Mouse (Mus musculus): Measurements from ENCODE around the gene Hrasls. TPM values are rescaled to one million over a fixed set of nuclear protein-coding genes. Genes with fewer than 3 reads are reported as not detected.

The Hrasls gene
- polyA plus RNA-seq, 1 experiment: not detected

GRCm38 (mm10) chr16:29198461-29198860 lies 11.0 kb upstream of the Hrasls start:
- 39% methylated on average over 5 of the region's 5 CpGs for WGBS

GRCm38 (mm10) chr16:29201146-29201545 lies 8.3 kb upstream of the Hrasls start:
- H3K4me1 ChIP-seq (ENCODE audit: control insufficient read depth, insufficient read depth, low read length): no peaks in the 10 kb centered on the region
- no peak overlapping the region for H3K4me3 ChIP-seq (ENCODE audit: insufficient read depth, low read depth, low read length)
- WGBS: 93% methylated on average over 2 of the region's 2 CpGs
- no peak overlapping the region for H3K27ac ChIP-seq (ENCODE audit: insufficient read depth, low read depth, low read length)
- no peak for TF ChIP-seq CTCF (IDR thresholded peaks at IDR 0.05; ENCODE audit: insufficient read depth, low read depth, low read length)
- no peak for TF ChIP-seq POLR2A (IDR thresholded peaks at IDR 0.05; ENCODE audit: insufficient read depth, low read depth, low read length)

More at GRCm38 (mm10) chr16:29198461-29198860, 11.0 kb upstream of the Hrasls start:
- no peak for TF ChIP-seq CTCF (IDR thresholded peaks at IDR 0.05; ENCODE audit: insufficient read depth, low read depth, low read length)
- TF ChIP-seq POLR2A (IDR thresholded peaks at IDR 0.05; ENCODE audit: insufficient read depth, low read depth, low read length): no peak
- no peak overlapping the region for H3K27ac ChIP-seq (ENCODE audit: insufficient read depth, low read depth, low read length)
- no peak overlapping the region for H3K4me3 ChIP-seq (ENCODE audit: insufficient read depth, low read depth, low read length)
- no peaks in the 10 kb centered on the region for H3K4me1 ChIP-seq (ENCODE audit: control insufficient read depth, insufficient read depth, low read length)

GRCm38 (mm10) chr16:29204875-29205274 lies 4.6 kb upstream of the Hrasls start:
- H3K27ac ChIP-seq (ENCODE audit: insufficient read depth, low read depth, low read length): no peak overlapping the region
- H3K4me3 ChIP-seq (ENCODE audit: insufficient read depth, low read depth, low read length): no peak overlapping the region
- H3K4me1 ChIP-seq (ENCODE audit: control insufficient read depth, insufficient read depth, low read length): 0 out of 2 replicates have a peak, but pooled peaks cover 4% of the 10 kb centered on the region
- 27% methylated on average over 7 of the region's 7 CpGs for WGBS
- TF ChIP-seq POLR2A (IDR thresholded peaks at IDR 0.05; ENCODE audit: insufficient read depth, low read depth, low read length) (no peak), CTCF (IDR thresholded peaks at IDR 0.05; ENCODE audit: insufficient read depth, low read depth, low read length) (no peak)

GRCm38 (mm10) chr16:29205581-29205980 lies 3.9 kb upstream of the Hrasls start:
- no peak overlapping the region for H3K27ac ChIP-seq (ENCODE audit: insufficient read depth, low read depth, low read length)
- no peak overlapping the region for H3K4me3 ChIP-seq (ENCODE audit: insufficient read depth, low read depth, low read length)
- H3K4me1 ChIP-seq (ENCODE audit: control insufficient read depth, insufficient read depth, low read length): 0 out of 2 replicates have a peak, but pooled peaks cover 4% of the 10 kb centered on the region
- WGBS: 28% methylated on average over 2 of the region's 2 CpGs
- TF ChIP-seq CTCF (IDR thresholded peaks at IDR 0.05; ENCODE audit: insufficient read depth, low read depth, low read length) (no peak), POLR2A (IDR thresholded peaks at IDR 0.05; ENCODE audit: insufficient read depth, low read depth, low read length) (no peak)

DNA sequence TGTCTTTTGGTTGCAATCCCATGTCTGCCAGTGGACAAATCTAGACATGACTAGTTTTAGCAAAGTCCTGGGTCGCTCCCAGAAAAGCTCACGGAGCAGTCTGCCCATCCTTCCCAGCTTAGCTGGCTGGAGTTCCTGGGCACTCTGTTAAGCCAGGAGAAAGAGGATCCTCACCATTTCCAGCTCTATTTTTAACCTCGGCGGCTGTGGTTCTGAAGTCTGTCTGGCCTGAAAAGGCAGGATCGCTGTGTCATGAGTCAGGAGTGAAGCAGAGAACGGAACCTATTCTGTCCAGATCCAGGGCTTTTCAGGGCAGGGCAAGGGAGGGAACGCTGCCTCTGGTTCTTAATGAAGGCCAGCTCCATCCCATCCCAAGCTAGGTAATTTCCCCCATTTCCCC lies 654 bp upstream of the Hrasls start:
- 64% methylated on average over 7 of the region's 7 CpGs for WGBS
- 0 out of 2 replicates have a peak, but pooled peaks cover 4% of the 10 kb centered on the region for H3K4me1 ChIP-seq (ENCODE audit: control insufficient read depth, insufficient read depth, low read length)
- no peak overlapping the region for H3K4me3 ChIP-seq (ENCODE audit: insufficient read depth, low read depth, low read length)
- H3K27ac ChIP-seq (ENCODE audit: insufficient read depth, low read depth, low read length): no peak overlapping the region
- TF ChIP-seq POLR2A (IDR thresholded peaks at IDR 0.05; ENCODE audit: insufficient read depth, low read depth, low read length) (no peak), CTCF (IDR thresholded peaks at IDR 0.05; ENCODE audit: insufficient read depth, low read depth, low read length) (no peak)

DNA sequence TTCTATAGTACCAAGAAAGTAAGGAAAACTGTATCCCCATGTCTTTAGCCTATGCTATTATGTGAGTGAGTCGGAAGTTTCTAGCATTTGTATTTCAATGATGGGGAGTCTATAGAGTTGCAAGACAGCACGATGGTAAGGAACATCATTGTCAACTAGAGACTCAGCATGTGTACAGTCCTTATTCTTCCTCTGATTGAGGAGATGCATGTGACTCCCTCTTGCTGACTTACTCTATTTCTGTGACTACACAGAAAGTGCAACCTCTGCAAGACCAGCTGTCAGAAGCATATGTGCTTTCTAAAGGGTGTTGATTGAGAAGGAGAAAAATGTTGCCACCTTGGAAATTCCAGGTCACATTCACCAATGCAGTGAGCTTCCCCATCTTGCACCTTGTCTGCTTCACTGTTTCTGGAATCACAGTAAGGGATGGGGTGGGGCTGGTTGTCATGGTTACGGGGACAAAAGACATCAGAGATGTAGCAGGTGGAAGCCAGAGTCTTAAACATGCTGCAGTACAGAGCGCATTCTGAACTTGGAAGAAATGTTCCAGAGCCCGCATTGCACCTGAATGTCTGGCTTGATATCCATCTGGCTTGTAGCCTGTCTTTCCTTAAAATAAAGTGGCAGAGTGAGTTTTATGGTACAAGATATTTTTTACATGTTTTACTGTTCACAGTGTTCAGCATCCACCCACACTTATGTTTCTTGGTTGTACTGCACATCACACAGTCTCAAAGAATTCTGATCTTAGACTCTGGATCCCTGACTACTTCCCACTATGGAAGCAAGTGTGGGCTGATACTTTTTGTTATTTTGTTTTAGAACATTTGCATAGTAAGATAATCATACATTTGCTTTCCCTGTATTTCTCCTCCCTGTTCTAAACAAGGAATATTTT lies 7.2 kb downstream of the Hrasls start:
- Histone ChIP-seq H3K4me3 (ENCODE audit: insufficient read depth, low read depth, low read length) (no peak overlapping the region), H3K27ac (ENCODE audit: insufficient read depth, low read depth, low read length) (no peak overlapping the region), H3K4me1 (ENCODE audit: control insufficient read depth, insufficient read depth, low read length) (no peaks in the 10 kb centered on the region)
- no peak for TF ChIP-seq POLR2A (IDR thresholded peaks at IDR 0.05; ENCODE audit: insufficient read depth, low read depth, low read length)
- TF ChIP-seq CTCF (IDR thresholded peaks at IDR 0.05; ENCODE audit: insufficient read depth, low read depth, low read length): no peak
- 63% methylated on average over 5 of the region's 5 CpGs for WGBS

- TF ChIP-seq POLR2A (IDR thresholded peaks at IDR 0.05; ENCODE audit: insufficient read depth, low read depth, low read length) (no peak), CTCF (IDR thresholded peaks at IDR 0.05; ENCODE audit: insufficient read depth, low read depth, low read length) (no peak)
- Histone ChIP-seq H3K4me3 (ENCODE audit: insufficient read depth, low read depth, low read length) (no peak overlapping the region), H3K4me1 (ENCODE audit: control insufficient read depth, insufficient read depth, low read length) (no peaks in the 10 kb centered on the region), H3K27ac (ENCODE audit: insufficient read depth, low read depth, low read length) (no peak overlapping the region)
- 67% methylated on average over 5 of the region's 5 CpGs for WGBS
Measured at GRCm38 (mm10) chr16:29235951-29236350, 26.5 kb downstream of the Hrasls start.

DNA sequence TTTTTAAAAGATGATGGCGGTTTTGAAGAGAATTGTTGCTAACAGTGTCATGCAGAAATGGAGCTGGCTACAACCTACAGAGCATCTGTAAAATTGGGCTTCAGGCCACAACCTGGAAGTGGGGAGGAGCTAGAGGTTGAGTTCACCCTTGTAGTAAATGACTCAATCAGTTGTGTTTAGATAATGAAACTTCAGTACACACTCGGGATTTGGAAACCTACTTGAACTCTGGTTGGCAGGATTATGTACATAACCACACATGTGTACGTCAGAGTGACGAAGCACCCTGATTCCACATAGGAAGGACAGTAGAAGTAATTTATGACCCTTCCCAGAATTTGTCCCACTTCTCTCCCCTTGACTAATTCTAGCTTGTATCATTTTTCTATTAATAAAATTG lies 44.8 kb downstream of the Hrasls start:
- WGBS: 99% methylated on average over 4 of the region's 4 CpGs
- no peaks in the 10 kb centered on the region for H3K4me1 ChIP-seq (ENCODE audit: control insufficient read depth, insufficient read depth, low read length)
- no peak overlapping the region for H3K4me3 ChIP-seq (ENCODE audit: insufficient read depth, low read depth, low read length)
- H3K27ac ChIP-seq (ENCODE audit: insufficient read depth, low read depth, low read length): no peak overlapping the region
- no peak for TF ChIP-seq CTCF (IDR thresholded peaks at IDR 0.05; ENCODE audit: insufficient read depth, low read depth, low read length)
- no peak for TF ChIP-seq POLR2A (IDR thresholded peaks at IDR 0.05; ENCODE audit: insufficient read depth, low read depth, low read length)

Other genes with a start within 250 kb of the Hrasls start
- gene Atp13a5, start 169.0 kb downstream of the Hrasls start, polyA plus RNA-seq (2012; ENCODE audit: insufficient read depth, insufficient read length, low replicate concordance, missing spikeins): not detected in 2 replicates

Measured in olfactory bulb, adult 2 months (tissue).